Mouse (Mus musculus): ENCODE measurements at regions not wholly inside any gene's neighbourhood (a gene's known extent, or its start where the extent isn't known, plus 50 kb on each side); places are given as distances from the start of the nearest gene placed in this dataset.
A peak's percentile ranks its signal among the peaks of the same experiment; 100 is the strongest.

DNA sequence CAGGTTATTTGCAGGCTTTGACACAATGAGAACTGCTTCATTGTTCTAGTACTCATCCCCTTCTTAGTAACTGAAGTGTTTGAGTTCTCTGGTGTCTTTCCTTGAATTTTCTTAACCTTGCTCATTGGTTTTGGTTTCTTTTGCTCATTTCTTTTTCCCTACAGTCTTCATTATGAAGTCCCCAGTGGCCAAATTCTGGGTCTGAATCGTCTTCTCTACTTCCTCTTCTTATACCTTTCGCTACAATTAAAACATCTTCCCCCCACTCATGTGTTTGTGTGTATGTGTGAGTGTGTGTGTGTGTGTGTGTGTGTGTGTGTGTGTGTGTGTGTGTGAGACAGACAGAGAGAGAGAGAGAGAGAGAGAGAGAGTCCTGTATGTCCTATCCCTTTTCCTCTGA, 79.2 kb upstream of the Wls start:
- WGBS: 85% methylated on average over 2 of the region's 2 CpGs
- Histone ChIP-seq H3K9ac (ENCODE audit: low read length) (no peak overlapping the region), H3K4me3 (ENCODE audit: low read depth, low read length) (no peak overlapping the region), H3K4me2 (ENCODE audit: low read length) (no peak overlapping the region), H3K9me3 (ENCODE audit: control insufficient read depth, low read length) (no peaks in the 10 kb centered on the region), H3K4me1 (replicated peaks; ENCODE audit: control insufficient read depth, insufficient read depth, low read length) (no peaks in the 10 kb centered on the region), H3K27me3 (replicated peaks; ENCODE audit: control insufficient read depth, insufficient read depth, low read length) (no peaks in the 10 kb centered on the region), H3K36me3 (ENCODE audit: control insufficient read depth, insufficient read depth, low read length) (no peaks in the 10 kb centered on the region), H3K27ac (ENCODE audit: low read depth) (no peak overlapping the region)
- ATAC-seq (replicated peaks; ENCODE audit: low FRiP score, low TSS enrichment, low read depth) (no peak), DNase-seq (ENCODE audit: low spot score) (no peak)

DNA sequence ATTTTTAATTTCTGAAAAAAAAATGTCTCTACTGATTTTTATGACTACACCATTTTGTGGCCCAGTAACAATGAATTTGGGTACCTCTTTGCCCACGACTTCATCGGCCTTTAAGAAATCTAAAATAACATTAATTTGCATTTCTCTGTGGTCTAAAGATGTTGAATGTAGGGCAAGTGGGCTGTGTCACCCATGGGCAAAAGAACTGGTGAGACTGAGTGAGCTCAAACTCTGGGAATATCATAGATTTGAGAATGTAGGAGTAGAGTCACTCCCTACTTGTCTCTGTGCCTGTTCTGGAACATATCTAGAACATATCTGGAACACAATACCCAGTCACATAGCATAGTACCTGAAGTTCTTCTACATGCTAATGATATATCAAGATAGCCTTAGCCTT, 78.5 kb upstream of the Wls start:
- no peak overlapping the region for H3K4me3 ChIP-seq (ENCODE audit: low read depth, low read length)
- no peak overlapping the region for H3K9ac ChIP-seq (ENCODE audit: low read length)
- H3K36me3 ChIP-seq (ENCODE audit: control insufficient read depth, insufficient read depth, low read length): no peaks in the 10 kb centered on the region
- no peaks in the 10 kb centered on the region for H3K9me3 ChIP-seq (ENCODE audit: control insufficient read depth, low read length)
- ATAC-seq (replicated peaks; ENCODE audit: low FRiP score, low TSS enrichment, low read depth): no peak
- H3K27ac ChIP-seq (ENCODE audit: low read depth): no peak overlapping the region
- H3K4me1 ChIP-seq (replicated peaks; ENCODE audit: control insufficient read depth, insufficient read depth, low read length): no peaks in the 10 kb centered on the region
- H3K27me3 ChIP-seq (replicated peaks; ENCODE audit: control insufficient read depth, insufficient read depth, low read length): no peaks in the 10 kb centered on the region
- no peak overlapping the region for H3K4me2 ChIP-seq (ENCODE audit: low read length)
- DNase-seq (ENCODE audit: low spot score): no peak
- 87% methylated on average over 2 of the region's 2 CpGs for WGBS

DNA sequence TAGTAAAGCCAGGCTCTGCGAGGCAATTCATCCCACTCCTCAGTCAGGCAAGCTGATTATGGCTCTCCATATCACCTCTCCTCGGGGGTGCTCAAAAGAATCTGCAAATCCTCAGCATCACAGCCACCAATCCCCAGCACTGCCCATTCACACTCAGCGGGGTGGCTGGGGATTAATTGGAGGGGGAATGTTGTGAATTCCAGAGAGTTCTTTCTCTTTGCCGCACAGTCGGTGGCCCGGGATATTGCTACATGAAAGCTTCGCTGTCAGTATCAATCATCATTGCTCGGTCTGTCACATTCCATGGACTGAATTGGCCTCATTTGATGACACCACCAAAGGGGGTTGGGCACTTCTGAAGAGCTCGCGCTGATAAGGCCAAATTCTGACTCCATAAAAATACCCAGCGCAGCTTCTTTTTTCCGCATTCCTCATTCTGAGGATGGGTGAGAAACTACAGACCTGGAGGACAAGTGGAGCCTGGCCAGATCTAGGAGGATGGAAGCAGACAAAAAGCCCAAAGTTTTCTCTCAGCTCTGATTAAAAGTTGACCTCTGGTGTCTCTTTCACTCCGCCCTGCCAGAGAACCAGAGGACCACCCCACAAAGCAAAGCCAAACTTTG, 57.1 kb upstream of the Wls start:
- 6% methylated on average over 13 of the region's 13 CpGs for WGBS
- no peak for DNase-seq (ENCODE audit: low spot score)

DNA sequence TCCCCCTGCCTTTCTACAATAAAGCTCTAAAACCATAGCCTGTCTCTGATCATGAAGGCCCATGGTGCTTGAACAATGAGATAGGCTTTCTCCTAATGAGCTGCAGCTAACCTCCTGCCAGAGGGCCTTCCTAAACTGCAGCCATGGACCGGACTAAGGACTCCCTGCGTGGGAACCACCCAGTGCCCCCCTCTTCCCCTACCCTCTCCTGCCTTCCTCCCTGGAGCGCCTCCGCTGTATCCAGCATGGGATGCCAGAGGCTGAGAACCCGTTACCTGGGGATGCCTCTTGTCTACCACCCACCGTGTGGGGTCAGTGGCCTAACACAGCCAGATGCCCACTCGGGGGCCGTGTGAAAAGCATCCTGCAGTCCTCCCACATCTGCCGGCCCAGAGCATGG, 51.7 kb upstream of the Wls start:
- no peak for DNase-seq (ENCODE audit: low spot score)
- Histone ChIP-seq H3K9me3 (ENCODE audit: control insufficient read depth, low read length) (no peaks in the 10 kb centered on the region), H3K27me3 (replicated peaks; ENCODE audit: control insufficient read depth, insufficient read depth, low read length) (no peaks in the 10 kb centered on the region), H3K4me2 (ENCODE audit: low read length) (no peak overlapping the region), H3K36me3 (ENCODE audit: control insufficient read depth, insufficient read depth, low read length) (no peaks in the 10 kb centered on the region), H3K4me1 (replicated peaks; ENCODE audit: control insufficient read depth, insufficient read depth, low read length) (no peaks in the 10 kb centered on the region), H3K4me3 (ENCODE audit: low read depth, low read length) (no peak overlapping the region), H3K9ac (ENCODE audit: low read length) (no peak overlapping the region), H3K27ac (ENCODE audit: low read depth) (no peak overlapping the region)
- ATAC-seq (replicated peaks; ENCODE audit: low FRiP score, low TSS enrichment, low read depth): no peak
- WGBS: 73% methylated on average over 9 of the region's 9 CpGs

More for the DNA sequence above, 57.1 kb upstream of the Wls start:
- no peaks in the 10 kb centered on the region for H3K36me3 ChIP-seq (ENCODE audit: control insufficient read depth, insufficient read depth, low read length)
- peak overlapping the region; percentile 24 for H3K4me2 ChIP-seq (ENCODE audit: low read length)
- H3K4me1 ChIP-seq (replicated peaks; ENCODE audit: control insufficient read depth, insufficient read depth, low read length): no peaks in the 10 kb centered on the region
- H3K27me3 ChIP-seq (replicated peaks; ENCODE audit: control insufficient read depth, insufficient read depth, low read length): no peaks in the 10 kb centered on the region
- H3K4me3 ChIP-seq (ENCODE audit: low read depth, low read length): no peak overlapping the region
- peak; percentile 75 for ATAC-seq (replicated peaks; ENCODE audit: low FRiP score, low TSS enrichment, low read depth)
- H3K27ac ChIP-seq (ENCODE audit: low read depth): no peak overlapping the region
- H3K9ac ChIP-seq (ENCODE audit: low read length): no peak overlapping the region
- H3K9me3 ChIP-seq (ENCODE audit: control insufficient read depth, low read length): no peaks in the 10 kb centered on the region

Measured in intestine, embryonic 14.5 days (tissue).